Mouse (Mus musculus) lung, postnatal 4 days (tissue): ENCODE measurements around the gene Ddit4.
"Not testable (repeated sequence)": the region's sequence is repeated elsewhere in the genome, so short reads cannot be mapped to it uniquely, and the experiment has no call there.

Experiments
- DNase-seq, 2 experiments: peaks; one replicate each; pipeline ENCODE4 v3.0.0; 2021

Ddit4 gene

GRCm38 (mm10) chr10:59951211-59952151 lies at the start of gene Ddit4:
TSS of gene Ddit4 (minus strand) at chr10:59951834.
- peak; percentile 99 to 100 for DNase-seq

GRCm38 (mm10) chr10:59999057-59999456 lies 47.4 kb upstream of the Ddit4 start:
- no peak for DNase-seq

GRCm38 (mm10) chr10:59997591-59997990 lies 46.0 kb upstream of the Ddit4 start:
- DNase-seq = peak in 1 of 2 experiments; percentile 65

- no peak for DNase-seq
Observed at GRCm38 (mm10) chr10:59995889-59996288, 44.3 kb upstream of the Ddit4 start.

GRCm38 (mm10) chr10:59993813-59994212 lies 42.2 kb upstream of the Ddit4 start:
- DNase-seq = not testable (repeated sequence)

- DNase-seq = no peak
Observed at GRCm38 (mm10) chr10:59992024-59992423, 40.4 kb upstream of the Ddit4 start.

- DNase-seq = no peak
Observed at GRCm38 (mm10) chr10:59991262-59991880, 39.7 kb upstream of the Ddit4 start.

GRCm38 (mm10) chr10:59990393-59990792 lies 38.8 kb upstream of the Ddit4 start:
- no peak for DNase-seq

- DNase-seq = peak; percentile 17 to 59
Observed at GRCm38 (mm10) chr10:59988036-59988435, 36.4 kb upstream of the Ddit4 start.

GRCm38 (mm10) chr10:59982379-59982873 lies 30.8 kb upstream of the Ddit4 start:
- DNase-seq = no peak

- no peak for DNase-seq
Observed at GRCm38 (mm10) chr10:59981792-59982191, 30.2 kb upstream of the Ddit4 start.

- DNase-seq = no peak
Observed at GRCm38 (mm10) chr10:59981336-59981735, 29.7 kb upstream of the Ddit4 start.

GRCm38 (mm10) chr10:59980815-59981244 lies 29.2 kb upstream of the Ddit4 start:
- DNase-seq = peak; percentile 63 to 69

- peak; percentile 91 for DNase-seq
Observed at GRCm38 (mm10) chr10:59978873-59979743, 27.5 kb upstream of the Ddit4 start.

GRCm38 (mm10) chr10:59978401-59978800 lies 26.8 kb upstream of the Ddit4 start:
- no peak for DNase-seq

GRCm38 (mm10) chr10:59977715-59978343 lies 26.2 kb upstream of the Ddit4 start:
- DNase-seq = no peak

GRCm38 (mm10) chr10:59977141-59977540 lies 25.5 kb upstream of the Ddit4 start:
- DNase-seq = no peak

GRCm38 (mm10) chr10:59974786-59975185 lies 23.2 kb upstream of the Ddit4 start:
- peak in 1 of 2 experiments; percentile 75 for DNase-seq

GRCm38 (mm10) chr10:59974191-59974664 lies 22.6 kb upstream of the Ddit4 start:
- DNase-seq = peak; percentile 64 to 78

- DNase-seq = no peak
Observed at GRCm38 (mm10) chr10:59973400-59973799, 21.8 kb upstream of the Ddit4 start.

GRCm38 (mm10) chr10:59972999-59973398 lies 21.4 kb upstream of the Ddit4 start:
- DNase-seq = no peak

- DNase-seq = peak in 1 of 2 experiments; percentile 52
Observed at GRCm38 (mm10) chr10:59972534-59972933, 20.9 kb upstream of the Ddit4 start.
